Mouse (Mus musculus) kidney, adult 2 months (tissue): ENCODE measurements at regions not wholly inside any gene's neighbourhood (a gene's known extent, or its start where the extent isn't known, plus 50 kb on each side); places are given as distances from the start of the nearest gene placed in this dataset.

Experiments used
- CTCF ChIP-seq: fragments of 200-500 bp; conservative IDR thresholded peaks from 2 replicates; pipeline ENCODE4 v1.5.1; 2011; ENCODE audit warnings: low read depth, mild to moderate bottlenecking, control low read depth, low read length, moderate library complexity, mixed read lengths; ENCODE audit not compliant: insufficient read depth, insufficient read length
- POLR2A ChIP-seq: fragments of 200-500 bp; IDR thresholded peaks from one replicate; pipeline ENCODE4 v1.6.1; 2011; ENCODE audit warnings: low read depth, low read length, control low read depth

GRCm38 (mm10) chr14:17089640-17090572 lies 270.9 kb upstream of the Rarb start:
- TF ChIP-seq CTCF (no peak), POLR2A (no peak)
